ENCODE assay signal across 7 mouse cellular contexts in the genomic region with DNA sequence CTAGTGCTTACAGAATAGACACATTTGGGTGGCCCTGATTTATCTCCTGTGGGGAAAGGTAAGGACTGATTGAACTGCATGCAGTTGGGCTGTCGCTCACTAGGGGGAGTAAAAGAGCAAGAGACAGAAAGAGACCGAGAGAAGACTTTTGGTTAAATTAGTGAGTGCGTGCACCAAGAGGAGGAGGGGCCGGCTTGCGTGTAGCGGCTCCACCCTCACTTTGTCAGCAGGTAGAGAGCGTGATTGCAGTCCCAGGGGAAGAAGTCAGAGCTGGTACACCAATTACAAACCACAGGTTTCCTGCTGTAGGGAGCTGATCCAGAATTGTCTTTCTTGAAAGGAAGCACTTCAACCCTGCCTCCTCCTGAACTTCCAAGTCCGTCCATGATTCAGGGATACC. TPM values are rescaled to one million over a fixed set of nuclear protein-coding genes. Genes with fewer than 3 reads are reported as not detected.
A peak's percentile ranks its signal among the peaks of the same experiment; 100 is the strongest.
DNase-seq lines count a peak whose midpoint lies in the region; ATAC-seq and TF ChIP-seq lines count a peak whose summit lies in the region.

Rnf43 (plus strand) TSS at position 316 of the 400 bp plus-strand sequence.

- peak within 1 kb of the TSS; percentile 55 for H3K4me3 ChIP-seq in embryonic facial prominence, embryonic 10.5 days
- peak within 1 kb of the TSS; percentile 51 for H3K4me3 ChIP-seq in intestine, postnatal 0 days (ENCODE audit: low read depth, low read length)
- H3K4me3 ChIP-seq in midbrain, embryonic 12.5 days: peak within 1 kb of the TSS; percentile 35
- peak within 1 kb of the TSS; percentile 75 for H3K4me3 ChIP-seq in small intestine, adult 2 months (ENCODE audit: low read depth, low read length)

- DNase-seq in adrenal gland, postnatal 10 days: peak; percentile 89
- DNase-seq in embryonic facial prominence, embryonic 10.5 days (ENCODE audit: low spot score): peak; percentile 83
- no peak for DNase-seq in gonadal fat pad, adult 2 months (ENCODE audit: low read depth)
- peak; percentile 83 for DNase-seq in left cerebral cortex, postnatal 4 days

- peaks cover 6% of the 10 kb centered on the region; the same call in 1 of the 2 replicates for H3K4me1 ChIP-seq in embryonic facial prominence, embryonic 10.5 days
- H3K4me1 ChIP-seq in intestine, postnatal 0 days (replicated peaks; ENCODE audit: control insufficient read depth, insufficient read depth, low read length): no peaks in the 10 kb centered on the region
- H3K4me1 ChIP-seq in midbrain, embryonic 12.5 days: peaks cover 8% of the 10 kb centered on the region
- peaks cover under 1% of the 10 kb centered on the region; the same call in 1 of the 2 replicates for H3K4me1 ChIP-seq in small intestine, adult 2 months (ENCODE audit: control insufficient read depth, insufficient read depth, insufficient read length, low read length)

- no peak within 1 kb of the TSS for H3K27ac ChIP-seq in embryonic facial prominence, embryonic 10.5 days (replicated peaks)
- peak within 1 kb of the TSS; percentile 55 for H3K27ac ChIP-seq in intestine, postnatal 0 days (ENCODE audit: low read depth, low read length)
- no peak within 1 kb of the TSS for H3K27ac ChIP-seq in midbrain, embryonic 12.5 days (replicated peaks)
- H3K27ac ChIP-seq in small intestine, adult 2 months (ENCODE audit: insufficient read depth, low read depth, low read length): peak within 1 kb of the TSS; percentile 72

- peak; percentile 96 for ATAC-seq in intestine, postnatal 0 days
- ATAC-seq in midbrain, embryonic 12.5 days (ENCODE audit: low FRiP score, low read depth): peak; percentile 34; the same call in 1 of the 2 replicates

- peak; percentile 95 for TF ChIP-seq CTCF in intestine, postnatal 0 days (IDR thresholded peaks at IDR 0.05; ENCODE audit: low read depth)
- TF ChIP-seq CTCF in small intestine, adult 2 months (IDR thresholded peaks at IDR 0.05; ENCODE audit: extremely low read depth, insufficient read length, insufficient replicate concordance, low read depth, low read length): peak; percentile 60; the same call in 1 of the 2 replicates

- H3K9me3 ChIP-seq in embryonic facial prominence, embryonic 10.5 days: no peaks in the 10 kb centered on the region
- no peaks in the 10 kb centered on the region for H3K9me3 ChIP-seq in intestine, postnatal 0 days (ENCODE audit: control insufficient read depth)
- H3K9me3 ChIP-seq in midbrain, embryonic 12.5 days: no peaks in the 10 kb centered on the region

- H3K36me3 ChIP-seq in embryonic facial prominence, embryonic 10.5 days (replicated peaks): no peaks in the 10 kb centered on the region
- H3K36me3 ChIP-seq in intestine, postnatal 0 days (ENCODE audit: control insufficient read depth, insufficient read depth): no peaks in the 10 kb centered on the region
- no peaks in the 10 kb centered on the region for H3K36me3 ChIP-seq in midbrain, embryonic 12.5 days
- H3K36me3 ChIP-seq in small intestine, adult 2 months (ENCODE audit: control insufficient read depth, insufficient read depth, low read length): peaks cover 3% of the 10 kb centered on the region; the same call in 1 of the 2 replicates

- peaks cover 27% of the 10 kb centered on the region for H3K27me3 ChIP-seq in embryonic facial prominence, embryonic 10.5 days (replicated peaks; ENCODE audit: low read depth, poor library complexity, severe bottlenecking)
- no peaks in the 10 kb centered on the region for H3K27me3 ChIP-seq in intestine, postnatal 0 days (replicated peaks; ENCODE audit: control insufficient read depth, insufficient read depth, low read length)
- peaks cover 21% of the 10 kb centered on the region for H3K27me3 ChIP-seq in midbrain, embryonic 12.5 days
- H3K27me3 ChIP-seq in small intestine, adult 2 months (ENCODE audit: control insufficient read depth, insufficient read depth, low read length): no peaks in the 10 kb centered on the region

- H3K4me2 ChIP-seq in intestine, postnatal 0 days (replicated peaks; ENCODE audit: low read depth): peak within 1 kb of the TSS; percentile 59
- H3K4me2 ChIP-seq in midbrain, embryonic 12.5 days (replicated peaks): peak within 1 kb of the TSS; percentile 54

- under 1% methylated on average over 8 of the region's 8 CpGs for WGBS in embryonic facial prominence, embryonic 10.5 days
- under 1% methylated on average over 8 of the region's 8 CpGs for WGBS in intestine, postnatal 0 days
- 1% methylated on average over 8 of the region's 8 CpGs for WGBS in midbrain, embryonic 12.5 days
- WGBS in small intestine, adult 2 months: under 1% methylated on average over 8 of the region's 8 CpGs

- peak; percentile 52; the same call in 1 of the 2 replicates for TF ChIP-seq POLR2A in small intestine, adult 2 months (IDR thresholded peaks at IDR 0.05; ENCODE audit: low read depth, low read length)

- peak within 1 kb of the TSS; percentile 69 for H3K9ac ChIP-seq in intestine, postnatal 0 days (ENCODE audit: low read depth, low read length)
- H3K9ac ChIP-seq in midbrain, embryonic 12.5 days (replicated peaks): no peak within 1 kb of the TSS

- intact Hi-C loops in left cerebral cortex, postnatal 4 days (cut with DNase I): loop anchor here (5.0 kb wide), 1 partner anchor 60 kb away; no protein-coding TSS in a partner anchor

RNA-seq across cellular contexts. Expression of gene Rnf43, which starts in this region (rescaled TPM):
- total RNA-seq in adrenal gland, postnatal 10 days (2021): 1 to 10 TPM; 2.8 to 3.4 TPM
- 3.2 and 3.3 TPM in 2 replicates for polyA plus RNA-seq in embryonic facial prominence, embryonic 10.5 days (2016; fragmentation: Nextera tagmentation; extraction: Ambion mirVana)
- 15.9 and 25.5 TPM in 2 replicates for polyA plus RNA-seq in gonadal fat pad, adult 2 months (2012; rRNA removed)
- 9.5 and 10.7 TPM in 2 replicates for polyA plus RNA-seq in intestine, postnatal 0 days (2015; fragmentation: Nextera tagmentation; extraction: Ambion mirVana)
- total RNA-seq in left cerebral cortex, postnatal 4 days (2021): 1 to 10 TPM; 2.4 to 2.5 TPM
- polyA plus RNA-seq in midbrain, embryonic 12.5 days (2016; fragmentation: Nextera tagmentation; extraction: Ambion mirVana): 0.93 and 1.5 TPM in 2 replicates
- 16.3 and 19.6 TPM in 2 replicates for polyA plus RNA-seq in small intestine, adult 2 months (2012; rRNA removed)

Comparison
In these comparisons a context has a peak if more than half of its experiments do, and no peak if none do; other contexts are left out.
1. H3K27ac ChIP-seq: peak in intestine, postnatal 0 days (single experiment) and small intestine, adult 2 months (single experiment); none in embryonic facial prominence, embryonic 10.5 days (single experiment) and midbrain, embryonic 12.5 days (single experiment).
2. Peak in every context shown above with its lines, with median percentiles within 50 percentile points of each other: H3K4me3 ChIP-seq.